Mouse (Mus musculus) heart, adult 2 months (tissue): Measurements from ENCODE around the gene Lars2.
A peak's percentile ranks its signal among the peaks of the same experiment; 100 is the strongest.

Source experiments
- EP300 ChIP-seq: fragments of 200-500 bp; IDR thresholded peaks from 2 replicates; pipeline ENCODE4 v1.6.1; 2011; ENCODE audit warnings: low read depth, low read length, control low read depth; ENCODE audit not compliant: insufficient read depth
- POLR2A ChIP-seq: fragments of 200-500 bp; IDR thresholded peaks from 2 replicates; pipeline ENCODE4 v1.6.1; 2011; ENCODE audit warnings: mild to moderate bottlenecking, low read depth, low read length, control low read depth; ENCODE audit not compliant: insufficient read depth

GRCm38 (mm10) chr9:123490930-123491329 lies 124.2 kb downstream of the Lars2 start:
- 0 out of 2 replicates have a peak, but pooled peaks have one; percentile 13 for TF ChIP-seq POLR2A
- TF ChIP-seq EP300, result peak; percentile 71; the same call in 1 of the 2 replicates
